Mouse (Mus musculus) spleen, adult 2 months (tissue): ENCODE results near the gene D17H6S53E. TPM values are rescaled to one million over a fixed set of nuclear protein-coding genes. Genes with fewer than 3 reads are reported as not detected.
A peak's percentile ranks its signal among the peaks of the same experiment; 100 is the strongest.

ENCODE experiments used
- DNase-seq, 2 experiments: peaks; one replicate each; pipeline versions ENCODE4 v3.0.0 to v3.0.0-alpha.2; 2012 to 2021; ENCODE audit warnings: low spot score in 2 of 2, low read depth in 1 of 2
- H3K27ac ChIP-seq: fragments of 200-500 bp; 2 replicates; pipeline ENCODE4 v1.5.1; 2012; ENCODE audit warnings: low read length, inconsistent platforms; ENCODE audit not compliant: insufficient read depth
- H3K27me3 ChIP-seq: fragments of 200-500 bp; 2 replicates; pipeline ENCODE4 v1.6.1; 2012; ENCODE audit warnings: mild to moderate bottlenecking, moderate library complexity, low read length, inconsistent platforms; ENCODE audit not compliant: control insufficient read depth, insufficient read depth
- H3K36me3 ChIP-seq: fragments of 200-500 bp; 2 replicates; pipeline ENCODE4 v1.6.1; 2012; ENCODE audit warnings: mild to moderate bottlenecking, low read length, inconsistent platforms; ENCODE audit not compliant: control insufficient read depth, insufficient read depth
- H3K4me1 ChIP-seq: fragments of 200-500 bp; 2 replicates; pipeline ENCODE4 v1.6.1; 2011; ENCODE audit warnings: inconsistent platforms; ENCODE audit not compliant: control insufficient read depth, insufficient read depth, insufficient read length
- H3K4me3 ChIP-seq: fragments of 200-500 bp; 2 replicates; pipeline ENCODE4 v1.5.1; 2011; ENCODE audit warnings: mild to moderate bottlenecking, inconsistent platforms; ENCODE audit not compliant: insufficient read depth, insufficient read length; ENCODE audit errors: extremely low read depth
- CTCF ChIP-seq: fragments of 200-500 bp; IDR thresholded peaks from 2 replicates; pipeline ENCODE4 v1.5.1; 2011; ENCODE audit warnings: mild to moderate bottlenecking, inconsistent platforms; ENCODE audit not compliant: insufficient read depth, insufficient read length, insufficient replicate concordance; ENCODE audit errors: extremely low read depth
- POLR2A ChIP-seq: fragments of 200-500 bp; IDR thresholded peaks from 2 replicates; pipeline ENCODE4 v1.6.1; 2011; ENCODE audit warnings: low read depth, low read length, inconsistent platforms
- WGBS: fragments of 180-500 bp; shearing (Covaris S2); methylation state at CpG from one replicate; pipeline ENCODE4 v1.1.7; 2018; 5-methylcytosine and 5-hydroxymethylcytosine counted together
- polyA plus RNA-seq: library from polyadenylated mRNA; depleted of rRNA; stranded (reverse); fragments of >200 nt; gene quantifications from 2 replicates; pipeline ENCODE4 v1.2.3, GENCODE M21; 2012

The D17H6S53E gene
- polyA plus RNA-seq, 1 experiment, result 10.0 TPM

- peaks cover 11% of the 10 kb centered on the region; the same call in 1 of the 2 replicates for H3K4me1 ChIP-seq
- peaks cover 5% of the 10 kb centered on the region for H3K36me3 ChIP-seq
- H3K27ac ChIP-seq, result no peak overlapping the region
- WGBS, result 72% methylated on average over 8 of the region's 8 CpGs
- H3K4me3 ChIP-seq, result no peak overlapping the region
- peak; percentile 74 to 79 for DNase-seq
- TF ChIP-seq CTCF (peak; percentile 44; the same call in 1 of the 2 replicates), POLR2A (no peak)
- H3K27me3 ChIP-seq, result no peaks in the 10 kb centered on the region
Measured at GRCm38 (mm10) chr17:35166352-35167035, 40.3 kb downstream of the D17H6S53E start.

GRCm38 (mm10) chr17:35167794-35168193, 41.6 kb downstream of the D17H6S53E start:
- WGBS, result 89% methylated on average over 7 of the region's 7 CpGs
- Histone ChIP-seq H3K4me3 (no peak overlapping the region), H3K4me1 (peaks cover 22% of the 10 kb centered on the region; the same call in 1 of the 2 replicates), H3K27me3 (no peaks in the 10 kb centered on the region), H3K27ac (no peak overlapping the region), H3K36me3 (no peaks in the 10 kb centered on the region)
- TF ChIP-seq POLR2A (no peak), CTCF (no peak)
- no peak for DNase-seq

GRCm38 (mm10) chr17:35168541-35169207, 42.5 kb downstream of the D17H6S53E start:
- WGBS, result 14% methylated on average over 4 of the region's 4 CpGs
- TF ChIP-seq POLR2A, result no peak
- TF ChIP-seq CTCF, result peak; percentile 30; the same call in 1 of the 2 replicates

GRCm38 (mm10) chr17:35172445-35173234, 46.5 kb downstream of the D17H6S53E start:
- no peak for DNase-seq
- Histone ChIP-seq H3K27ac (peak overlapping the region; percentile 89), H3K36me3 (no peaks in the 10 kb centered on the region), H3K4me3 (peak overlapping the region; percentile 29), H3K4me1 (peaks cover 40% of the 10 kb centered on the region), H3K27me3 (no peaks in the 10 kb centered on the region)
- 43% methylated on average over 11 of the region's 11 CpGs for WGBS
- TF ChIP-seq CTCF, result no peak
- TF ChIP-seq POLR2A, result no peak

More at GRCm38 (mm10) chr17:35168541-35169207, 42.5 kb downstream of the D17H6S53E start:
- Histone ChIP-seq H3K36me3 (no peaks in the 10 kb centered on the region), H3K27ac (no peak overlapping the region), H3K4me1 (peaks cover 25% of the 10 kb centered on the region; the same call in 1 of the 2 replicates), H3K4me3 (no peak overlapping the region), H3K27me3 (no peaks in the 10 kb centered on the region)
- DNase-seq, result peak in 1 of 2 experiments; percentile 74

- Histone ChIP-seq H3K27ac (peak overlapping the region; percentile 89), H3K4me3 (peak overlapping the region; percentile 15; the same call in 1 of the 2 replicates), H3K4me1 (peaks cover 40% of the 10 kb centered on the region), H3K27me3 (no peaks in the 10 kb centered on the region), H3K36me3 (no peaks in the 10 kb centered on the region)
- WGBS, result 36% methylated on average over 3 of the region's 3 CpGs
- DNase-seq, result peak in 1 of 2 experiments; percentile 43
- TF ChIP-seq CTCF (no peak), POLR2A (no peak)
Measured at GRCm38 (mm10) chr17:35173329-35173728, 47.2 kb downstream of the D17H6S53E start.

GRCm38 (mm10) chr17:35174201-35174977, 48.2 kb downstream of the D17H6S53E start:
- no peak for TF ChIP-seq POLR2A
- no peak for DNase-seq
- Histone ChIP-seq H3K4me3 (no peak overlapping the region), H3K27me3 (no peaks in the 10 kb centered on the region), H3K27ac (peak overlapping the region; percentile 89), H3K36me3 (no peaks in the 10 kb centered on the region), H3K4me1 (peaks cover 37% of the 10 kb centered on the region)
- WGBS, result 53% methylated on average over 8 of the region's 8 CpGs
